21 mouse cellular contexts compared by ENCODE assay signal in the genomic region with DNA sequence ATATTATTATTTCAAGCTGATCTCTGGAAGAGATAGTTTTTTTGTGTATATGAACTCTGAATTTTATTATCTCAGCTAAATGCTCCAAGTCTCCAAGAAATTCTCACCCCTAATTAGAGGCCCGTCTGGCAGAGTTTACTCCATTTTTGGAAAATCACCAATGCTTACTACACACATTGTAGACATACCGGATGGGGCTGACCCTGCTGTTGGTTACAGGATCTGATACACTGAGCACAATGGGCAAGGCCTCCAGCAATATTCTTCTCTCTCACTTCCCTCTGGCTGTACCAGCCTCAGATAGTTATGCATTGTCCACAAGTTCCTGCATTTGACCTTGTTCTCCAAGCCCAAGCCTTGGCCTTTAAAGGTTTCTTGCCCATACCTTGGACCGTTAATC. TPM values are rescaled to one million over a fixed set of nuclear protein-coding genes. Genes with fewer than 3 reads are reported as not detected.
"Had no signal": no experiment of that assay in that cellular context is flagged by ENCODE, and none has a peak within 500 bp of the region (broad histone marks: within the 10 kb centered on the region; RNA-seq: fewer than 3 reads in every experiment).

No protein-coding gene starts in this region.

- H3K36me3 ChIP-seq: midbrain, embryonic 10.5 days; midbrain, embryonic 13.5 days; neural tube, embryonic 13.5 days; neural tube, embryonic 15.5 days; stomach, embryonic 15.5 days had no signal

- ATAC-seq: midbrain, embryonic 13.5 days; midbrain, embryonic 16.5 days had no signal

- H3K4me3 ChIP-seq: midbrain, embryonic 10.5 days; midbrain, embryonic 13.5 days; myocyte; neural tube, embryonic 13.5 days; neural tube, embryonic 15.5 days; stomach, embryonic 15.5 days had no signal

- H3K9me3 ChIP-seq: midbrain, embryonic 10.5 days; neural tube, embryonic 15.5 days; stomach, embryonic 15.5 days had no signal

- H3K4me2 ChIP-seq: lung, embryonic 14.5 days; midbrain, embryonic 13.5 days; neural tube, embryonic 13.5 days; neural tube, embryonic 15.5 days; stomach, embryonic 15.5 days had no signal

- H3K4me1 ChIP-seq: midbrain, embryonic 10.5 days; midbrain, embryonic 13.5 days; neural tube, embryonic 15.5 days; stomach, embryonic 15.5 days had no signal

- DNase-seq: lung, adult 18-20 months; lung, embryonic 14.5 days; lung, postnatal 10 days; lung, postnatal 4 days; right cerebral cortex, postnatal 14 days; thymus, adult 2 months; thymus, postnatal 25 days; thymus, postnatal 4 days had no signal

- H3K27me3 ChIP-seq: midbrain, embryonic 13.5 days; neural tube, embryonic 13.5 days; neural tube, embryonic 15.5 days; stomach, embryonic 15.5 days had no signal

- H3K27ac ChIP-seq: midbrain, embryonic 10.5 days; midbrain, embryonic 13.5 days; neural tube, embryonic 13.5 days; neural tube, embryonic 15.5 days; stomach, embryonic 15.5 days; stomach, postnatal 0 days had no signal

- H3K9ac ChIP-seq: lung, embryonic 14.5 days; midbrain, embryonic 13.5 days; neural tube, embryonic 13.5 days; neural tube, embryonic 15.5 days; stomach, embryonic 15.5 days had no signal

RNA-seq across cellular contexts. Expression of a gene that starts 7.5 kb away (rescaled TPM):
- polyA plus RNA-seq: lung, embryonic 14.5 days; lung, embryonic 16.5 days; midbrain, embryonic 10.5 days; midbrain, embryonic 13.5 days; midbrain, embryonic 16.5 days; myocyte; neural tube, embryonic 11.5 days; neural tube, embryonic 13.5 days; spleen, adult 2 months; stomach, embryonic 15.5 days; stomach, postnatal 0 days; testis, adult 2 months; thymus, adult 2 months; urinary bladder, adult 2 months had no signal

RNA-seq across cellular contexts. Expression of a gene that starts 12.6 kb away (rescaled TPM):
- polyA plus RNA-seq: lung, embryonic 14.5 days; lung, embryonic 16.5 days; midbrain, embryonic 10.5 days; midbrain, embryonic 13.5 days; midbrain, embryonic 16.5 days; myocyte; neural tube, embryonic 11.5 days; neural tube, embryonic 13.5 days; neural tube, embryonic 15.5 days; spleen, adult 2 months; stomach, embryonic 15.5 days; testis, adult 2 months; thymus, adult 2 months; urinary bladder, adult 2 months had no signal

RNA-seq across cellular contexts. Expression of a gene that starts 28.0 kb away (rescaled TPM):
- polyA plus RNA-seq: lung, embryonic 14.5 days; lung, embryonic 16.5 days; midbrain, embryonic 10.5 days; midbrain, embryonic 13.5 days; midbrain, embryonic 16.5 days; myocyte; neural tube, embryonic 11.5 days; neural tube, embryonic 13.5 days; neural tube, embryonic 15.5 days; spleen, adult 2 months; stomach, embryonic 15.5 days; stomach, postnatal 0 days; thymus, adult 2 months; urinary bladder, adult 2 months had no signal

RNA-seq across cellular contexts. Expression of a gene that starts 31.4 kb away (rescaled TPM):
- polyA plus RNA-seq: lung, embryonic 14.5 days; lung, embryonic 16.5 days; midbrain, embryonic 10.5 days; midbrain, embryonic 13.5 days; midbrain, embryonic 16.5 days; myocyte; neural tube, embryonic 11.5 days; neural tube, embryonic 13.5 days; neural tube, embryonic 15.5 days; spleen, adult 2 months; stomach, embryonic 15.5 days; stomach, postnatal 0 days; testis, adult 2 months; thymus, adult 2 months; urinary bladder, adult 2 months had no signal
